Mouse (Mus musculus) brain, embryonic 14.5 days (tissue): ENCODE results near the gene Gckr.

Experiments used
- CTCF ChIP-seq: fragments of 200-500 bp; IDR thresholded peaks from 2 replicates; pipeline ENCODE4 v1.5.1; 2012; ENCODE audit warnings: inconsistent platforms, mild to moderate bottlenecking, moderate library complexity, borderline replicate concordance; ENCODE audit not compliant: insufficient read depth, insufficient read length; ENCODE audit errors: extremely low read depth
- POLR2A ChIP-seq: fragments of 200-500 bp; IDR thresholded peaks from 2 replicates; pipeline ENCODE4 v1.6.1; 2012; ENCODE audit warnings: mild to moderate bottlenecking, inconsistent platforms, borderline replicate concordance; ENCODE audit not compliant: poor library complexity, insufficient read depth, insufficient read length, severe bottlenecking; ENCODE audit errors: extremely low read depth

DNA sequence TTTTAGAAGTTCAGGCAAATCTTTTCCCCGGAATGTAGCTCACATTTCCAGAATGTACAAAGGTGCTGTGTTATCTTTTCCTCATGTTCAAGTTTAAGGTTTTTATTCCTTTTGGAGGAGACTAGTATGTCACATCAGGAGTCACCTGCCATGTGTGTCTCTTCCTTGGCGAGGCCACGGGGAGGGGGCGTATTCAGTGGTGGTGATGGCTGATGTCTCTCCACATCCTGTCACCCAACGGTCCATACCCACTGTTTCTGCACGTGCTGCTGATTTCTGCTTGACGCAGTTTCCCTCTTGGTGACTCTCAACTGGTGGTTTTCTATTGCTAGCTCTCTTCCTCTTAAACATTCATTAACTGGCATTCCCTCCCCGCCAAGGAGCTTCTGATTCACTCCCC lies 15.6 kb downstream of the Gckr start:
- TF ChIP-seq POLR2A (no peak), CTCF (no peak)
